Comparison of ENCODE assay signal across 9 mouse cellular contexts in genomic region chr10:69889779-69890178, GRCm38 (mm10).
DNase-seq lines count a peak whose midpoint lies in the region; ATAC-seq and TF ChIP-seq lines count a peak whose summit lies in the region.
"Had no signal": no experiment of that assay in that cellular context is flagged by ENCODE, and none has a peak within 500 bp of the region (broad histone marks: within the 10 kb centered on the region; RNA-seq: fewer than 3 reads in every experiment).

No protein-coding gene starts in this region.

- TF ChIP-seq RAD21 in MEL (IDR thresholded peaks at IDR 0.05; ENCODE audit: low read depth, low read length): peak; percentile 9

- H3K4me1 ChIP-seq in MEL (ENCODE audit: control insufficient read depth in 1 of 2, insufficient read depth in 2 of 2, low read length in 2 of 2): peaks cover 2 to 18% of the 10 kb centered on the region in 2 experiments; a peak in 2 of 4 replicates
- H3K4me1 ChIP-seq in hindbrain, postnatal 0 days (ENCODE audit: insufficient read depth, low read length): no peaks in the 10 kb centered on the region

- peak; percentile 42 for DNase-seq in cerebellum, adult 8-10 months
- no peak for DNase-seq in cerebellum, adult 11 months
- DNase-seq in layer of hippocampus, postnatal 10 days (ENCODE audit: low spot score in 2 of 2): peak; percentile 54 to 62
- DNase-seq in layer of hippocampus, adult 9-11 months: no peak
- DNase-seq in MEL (ENCODE audit: low read depth, low spot score): peak; percentile 73
- DNase-seq in hindbrain, postnatal 0 days (ENCODE audit: low spot score): peak; percentile 86
- DNase-seq in splenic B cell, adult 2 months (ENCODE audit: low read depth, low spot score): peak; percentile 8
- no peak for DNase-seq in urinary bladder, adult 2 months (ENCODE audit: low spot score)

- no peak overlapping the region for H3K9ac ChIP-seq in MEL (ENCODE audit: control insufficient read depth, low read depth, low read length, poor library complexity, severe bottlenecking)
- H3K9ac ChIP-seq in hindbrain, postnatal 0 days (replicated peaks; ENCODE audit: low read length): no peak overlapping the region

- no peak for TF ChIP-seq POLR2A in MEL (IDR thresholded peaks at IDR 0.05; ENCODE audit: control insufficient read depth in 1 of 2, insufficient read depth in 1 of 2, low read depth in 1 of 2, low read length in 2 of 2, poor library complexity in 1 of 2)

- ATAC-seq in hindbrain, postnatal 0 days: no peak; the same call in 1 of the 2 replicates

- H3K4me3 ChIP-seq in MEL (ENCODE audit: control insufficient read depth in 1 of 2, insufficient read depth in 1 of 2, low read depth in 2 of 2, low read length in 2 of 2): no peak overlapping the region
- H3K4me3 ChIP-seq in hindbrain, postnatal 0 days (ENCODE audit: low read length): no peak overlapping the region

- no peak for TF ChIP-seq EP300 in MEL (IDR thresholded peaks at IDR 0.05; ENCODE audit: low read depth in 1 of 2, low read length in 2 of 2)

- no peak overlapping the region for H3K4me2 ChIP-seq in hindbrain, postnatal 0 days (ENCODE audit: low read depth, low read length)

- H3K27me3 ChIP-seq in MEL (ENCODE audit: control insufficient read depth in 1 of 2, insufficient read depth in 2 of 2, low read length in 2 of 2): 0 out of 4 replicates have a peak, but pooled peaks cover 0 to 1% of the 10 kb centered on the region in 2 experiments
- H3K27me3 ChIP-seq in hindbrain, postnatal 0 days (ENCODE audit: insufficient read depth, low read length): no peaks in the 10 kb centered on the region
- H3K27me3 ChIP-seq in splenic B cell, adult 2 months (ENCODE audit: control insufficient read depth, insufficient read depth, low read length, poor library complexity, severe bottlenecking): no peaks in the 10 kb centered on the region; the same call in 1 of the 2 replicates

- TF ChIP-seq CTCF in MEL (IDR thresholded peaks at IDR 0.05 in 2 of 3, conservative IDR thresholded peaks at IDR 0.05 in 1 of 3; ENCODE audit: control insufficient read depth in 1 of 3, insufficient read depth in 1 of 3, low read depth in 2 of 3, low read length in 3 of 3, poor library complexity in 1 of 3, severe bottlenecking in 1 of 3): peak; percentile 53 to 72 (median 53); a peak in 5 of 6 replicates
- peak; percentile 79 for TF ChIP-seq CTCF in hindbrain, postnatal 0 days (IDR thresholded peaks at IDR 0.05; ENCODE audit: low read depth)

- 18% methylated on average over 6 of the region's 6 CpGs for WGBS in hindbrain, postnatal 0 days

- peaks cover 0 to 11% of the 10 kb centered on the region in 2 experiments; a peak in 2 of 4 replicates for H3K36me3 ChIP-seq in MEL (ENCODE audit: control insufficient read depth in 1 of 2, insufficient read depth in 2 of 2, low read length in 2 of 2)
- H3K36me3 ChIP-seq in hindbrain, postnatal 0 days (ENCODE audit: insufficient read depth, low read length): peaks cover 13% of the 10 kb centered on the region; the same call in 1 of the 2 replicates
- no peaks in the 10 kb centered on the region for H3K36me3 ChIP-seq in splenic B cell, adult 2 months (ENCODE audit: control insufficient read depth, insufficient read depth, low read length, poor library complexity, severe bottlenecking)
- H3K36me3 ChIP-seq: G1E had no signal

- H3K27ac ChIP-seq in MEL (ENCODE audit: control insufficient read depth, low read depth, low read length): no peak overlapping the region
- H3K27ac ChIP-seq in hindbrain, postnatal 0 days: no peak overlapping the region

- H3K9me3 ChIP-seq in MEL (replicated peaks; ENCODE audit: insufficient read depth, low read length): no peaks in the 10 kb centered on the region
- H3K9me3 ChIP-seq in hindbrain, postnatal 0 days (ENCODE audit: low read length): no peaks in the 10 kb centered on the region

- H3K79me2 ChIP-seq in MEL (ENCODE audit: control insufficient read depth, insufficient read depth, low read length, poor library complexity): no peaks in the 10 kb centered on the region

TF ChIP-seq in MEL, 35 proteins besides CTCF, POLR2A, EP300 and RAD21:
- TF ChIP-seq GATA1 (IDR thresholded peaks at IDR 0.05; ENCODE audit: low read depth, low read length) (peak; percentile 24; the same call in 1 of the 2 replicates), SMC3 (IDR thresholded peaks at IDR 0.05; ENCODE audit: low read depth, low read length) (peak; percentile 57), ZC3H11A (IDR thresholded peaks at IDR 0.05; ENCODE audit: low read depth, low read length) (no peak), BHLHE40 (IDR thresholded peaks at IDR 0.05; ENCODE audit: borderline replicate concordance, low read depth, low read length) (peak; percentile 80; the same call in 1 of the 2 replicates), SIN3A (IDR thresholded peaks at IDR 0.05; ENCODE audit: low read length) (0 out of 2 replicates have a peak, but pooled peaks have one; percentile 25), KAT2A (conservative IDR thresholded peaks at IDR 0.05; ENCODE audit: low read depth, low read length) (no peak), MYC (IDR thresholded peaks at IDR 0.05; ENCODE audit: low read depth, low read length) (peak; percentile 58; the same call in 1 of the 2 replicates), HCFC1 (IDR thresholded peaks at IDR 0.05; ENCODE audit: low read depth, low read length) (peak; percentile 55; the same call in 1 of the 2 replicates), CHD1 (IDR thresholded peaks at IDR 0.05; ENCODE audit: low read depth, low read length) (no peak), ELF1 (IDR thresholded peaks at IDR 0.05; ENCODE audit: low read depth, low read length) (no peak)

Comparison
In these comparisons a context has a peak if more than half of its experiments do, and no peak if none do; other contexts are left out.
1. DNase-seq: peak in cerebellum, adult 8-10 months (single experiment), layer of hippocampus, postnatal 10 days (2 of 2), MEL (single experiment), hindbrain, postnatal 0 days (single experiment) and splenic B cell, adult 2 months (single experiment); none in cerebellum, adult 11 months (single experiment), layer of hippocampus, adult 9-11 months (single experiment) and urinary bladder, adult 2 months (single experiment).